In the genomic region with DNA sequence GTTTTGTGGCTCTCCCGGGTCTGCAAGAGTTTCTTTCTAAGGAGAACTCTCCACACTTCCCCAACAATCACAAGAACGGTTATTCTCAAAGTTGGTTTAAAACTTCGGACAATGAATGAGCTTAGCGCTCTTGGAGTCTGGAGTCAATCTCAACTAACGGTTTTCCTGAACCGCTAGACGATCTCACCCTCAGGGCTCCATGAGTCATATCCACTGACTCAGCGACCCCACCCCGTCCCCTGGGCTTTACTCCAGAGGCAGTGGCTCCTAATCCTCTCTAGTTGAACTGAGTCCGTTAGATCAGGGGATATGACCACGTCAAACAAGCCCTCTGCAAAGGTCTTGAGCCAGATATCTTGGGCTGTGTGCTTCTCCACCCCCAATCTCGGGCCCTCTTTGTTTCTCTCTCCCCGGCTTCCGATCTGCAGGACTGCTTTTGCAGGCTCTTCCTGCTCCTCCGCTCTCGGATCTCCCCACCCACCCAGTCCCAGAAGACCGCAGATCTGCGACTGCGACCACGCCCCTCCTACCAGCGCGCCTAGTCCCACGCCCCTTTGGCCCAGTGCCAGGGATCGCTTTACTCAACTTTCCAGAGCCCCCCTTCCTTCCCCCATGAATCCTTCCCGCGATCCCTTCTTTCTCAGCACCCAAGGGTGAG, we compare ENCODE assay signal across 7 mouse cellular contexts. TPM values are rescaled to one million over a fixed set of nuclear protein-coding genes. Genes with fewer than 3 reads are reported as not detected.
A peak's percentile ranks its signal among the peaks of the same experiment; 100 is the strongest.
DNase-seq lines count a peak whose midpoint lies in the region; ATAC-seq and TF ChIP-seq lines count a peak whose summit lies in the region.

A gene (plus strand): TSS at position 520 of the 658 bp plus-strand sequence.

- H3K4me1 ChIP-seq in hindbrain, embryonic 16.5 days (ENCODE audit: control insufficient read depth, insufficient read depth, low read depth, low read length): peaks cover 26% of the 10 kb centered on the region

- intact Hi-C loops in gastrocnemius, adult 2 months (cut with DNase I): loop anchor here (2.0 to 10.0 kb wide), 2 partner anchors 29 to 179 kb away; a partner anchor contains a TSS
- intact Hi-C loops in left cerebral cortex, postnatal 10 days (cut with DNase I): loop anchor here (10.0 kb wide), 1 partner anchor 159 kb away; no protein-coding TSS in a partner anchor

- no peaks in the 10 kb centered on the region for H3K36me3 ChIP-seq in hindbrain, embryonic 16.5 days (ENCODE audit: control insufficient read depth, insufficient read depth, low read length)

- TF ChIP-seq CTCF in gastrocnemius, adult 2 months (IDR thresholded peaks at IDR 0.05): no peak

- H3K9ac ChIP-seq in hindbrain, embryonic 16.5 days (ENCODE audit: low read depth, low read length): peak within 1 kb of the TSS; percentile 84

- H3K27ac ChIP-seq in gastrocnemius, adult 2 months: peak within 1 kb of the TSS; percentile 91
- peak within 1 kb of the TSS; percentile 83 for H3K27ac ChIP-seq in hindbrain, embryonic 16.5 days (ENCODE audit: low read depth, low read length)

- peak within 1 kb of the TSS; percentile 87 for H3K4me3 ChIP-seq in gastrocnemius, adult 2 months
- peak within 1 kb of the TSS; percentile 85 for H3K4me3 ChIP-seq in hindbrain, embryonic 16.5 days (ENCODE audit: low read length)

- WGBS in hindbrain, embryonic 16.5 days: under 1% methylated on average over 26 of the region's 26 CpGs

- peak within 1 kb of the TSS; percentile 91 for H3K4me2 ChIP-seq in hindbrain, embryonic 16.5 days (ENCODE audit: low read length)

- peak; percentile 92 for ATAC-seq in hindbrain, embryonic 16.5 days
- peak; percentile 48 for ATAC-seq in megakaryocyte progenitor cell, adult 5-6 weeks (replicated peaks; ENCODE audit: poor library complexity)

- H3K27me3 ChIP-seq in hindbrain, embryonic 16.5 days (replicated peaks; ENCODE audit: control insufficient read depth, insufficient read depth, low read length): no peaks in the 10 kb centered on the region

- DNase-seq in adipocyte (ENCODE audit: low spot score): peak; percentile 96
- DNase-seq in cerebellum, postnatal 36 days: peak; percentile 27 to 43
- peak; percentile 91 for DNase-seq in gastrocnemius, adult 2 months
- DNase-seq in left cerebral cortex, postnatal 10 days (ENCODE audit: extremely low spot score in 1 of 2, low spot score in 2 of 2): peak; percentile 34 to 92
- peak; percentile 93 for DNase-seq in skeletal muscle tissue, adult 2 months (ENCODE audit: low read depth, low spot score)

- H3K9me3 ChIP-seq in hindbrain, embryonic 16.5 days (ENCODE audit: control insufficient read depth, low read length): no peaks in the 10 kb centered on the region

RNA-seq across cellular contexts. Expression of the gene that starts here (rescaled TPM):
- total RNA-seq in gastrocnemius, adult 2 months (2021): 100 to 1,000 TPM in 1 of 2 experiments, 10 to 100 TPM in 1; 99.0 to 123 TPM
- polyA plus RNA-seq in hindbrain, embryonic 16.5 days (2015; fragmentation: Nextera tagmentation; extraction: Ambion mirVana): 374 and 458 TPM in 2 replicates
- 10 to 100 TPM; 85.9 to 87.7 TPM for total RNA-seq in left cerebral cortex, postnatal 10 days (2021)
- 816 and 1,066 TPM in 2 replicates for total RNA-seq in megakaryocyte progenitor cell, adult 5-6 weeks (2015)
- total RNA-seq in megakaryocyte progenitor cell, adult 5-6 weeks (2017): 743 and 949 TPM in 2 replicates

Comparison
In these comparisons a context has a peak if more than half of its experiments do, and no peak if none do; other contexts are left out.
1. Peak in every context shown above with its lines: DNase-seq, ATAC-seq, H3K4me3 ChIP-seq and H3K27ac ChIP-seq.
2. RNA of the gene that starts here (total RNA-seq): 743 to 1,066 TPM in megakaryocyte progenitor cell, adult 5-6 weeks; 99.0 to 123 TPM in gastrocnemius, adult 2 months and 85.9 to 87.7 TPM in left cerebral cortex, postnatal 10 days; every median in the first group is over 4 times any median in the second.
3. DNase-seq: peak in every context shown above with its lines; median percentile 96 in adipocyte; 93 in skeletal muscle tissue, adult 2 months; 91 in gastrocnemius, adult 2 months; 63 in left cerebral cortex, postnatal 10 days; 35 in cerebellum, postnatal 36 days.